Mouse (Mus musculus): ENCODE data around the gene Pfas. TPM values are rescaled to one million over a fixed set of nuclear protein-coding genes. Genes with fewer than 3 reads are reported as not detected.
A peak's percentile ranks its signal among the peaks of the same experiment; 100 is the strongest.

Pfas gene
- total and polyA plus RNA-seq, 3 experiments: 63.5 to 149 (median 130) TPM

DNA sequence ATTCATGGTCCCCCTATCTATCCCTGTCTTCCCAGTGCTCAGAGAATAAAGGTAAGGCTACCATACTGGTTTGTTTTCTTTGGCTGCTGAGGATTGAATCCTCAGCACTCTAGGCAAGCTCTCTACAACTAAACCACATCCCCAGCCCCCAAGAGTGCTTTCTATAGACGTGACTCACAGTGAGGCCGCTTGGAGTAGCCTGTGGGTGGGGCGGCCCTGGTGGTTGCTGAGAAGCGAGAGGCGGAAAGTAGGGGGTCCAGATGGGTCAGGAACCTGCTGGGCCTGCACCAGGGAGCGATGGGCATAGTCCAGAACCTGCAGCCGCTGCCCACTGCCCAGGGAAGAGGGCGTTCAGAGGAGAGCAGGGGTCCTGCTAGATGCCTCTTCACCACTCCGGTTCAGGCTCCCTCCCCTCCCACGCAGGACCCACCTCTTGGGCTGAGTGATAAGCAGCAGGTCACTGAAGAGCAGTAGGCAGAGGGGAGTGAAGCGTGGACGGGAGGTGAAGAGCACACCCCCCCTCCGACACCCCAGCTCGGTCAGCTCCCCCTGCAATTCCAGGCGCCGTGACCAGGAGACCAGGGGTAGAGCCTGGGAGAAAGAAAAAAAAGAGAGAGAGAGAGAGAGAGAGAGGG, 61.3 kb downstream of the Pfas start:
- TF ChIP-seq ELF1 (IDR thresholded peaks at IDR 0.05; ENCODE audit: low read depth, low read length): no peak
- no peak for TF ChIP-seq TBP (IDR thresholded peaks at IDR 0.05; ENCODE audit: low read depth, low read length)
- no peak for TF ChIP-seq ZNF384 (IDR thresholded peaks at IDR 0.05; ENCODE audit: low read depth, low read length)
- no peak for TF ChIP-seq POLR2AphosphoS5 (IDR thresholded peaks at IDR 0.05; ENCODE audit: borderline replicate concordance, low read depth, low read length)
- no peak for TF ChIP-seq EP300 (IDR thresholded peaks at IDR 0.05; ENCODE audit: low read depth in 1 of 2, low read length in 2 of 2)
- no peak for TF ChIP-seq ETS1 (IDR thresholded peaks at IDR 0.05; ENCODE audit: low read depth, low read length)
- TF ChIP-seq CHD2 (IDR thresholded peaks at IDR 0.05; ENCODE audit: low read length): no peak
- TF ChIP-seq USF2 (IDR thresholded peaks at IDR 0.05; ENCODE audit: borderline replicate concordance in 1 of 2, insufficient read depth in 1 of 2, low read depth in 1 of 2, low read length in 2 of 2): no peak
- no peak for TF ChIP-seq SMC3 (IDR thresholded peaks at IDR 0.05; ENCODE audit: low read depth, low read length)
- no peak for TF ChIP-seq BHLHE40 (IDR thresholded peaks at IDR 0.05; ENCODE audit: borderline replicate concordance, low read depth, low read length)
- TF ChIP-seq MXI1 (IDR thresholded peaks at IDR 0.05; ENCODE audit: low read depth, low read length): no peak
- no peak for TF ChIP-seq JUND (IDR thresholded peaks at IDR 0.05; ENCODE audit: low read depth, low read length)
- Histone ChIP-seq H3K4me3 (ENCODE audit: control insufficient read depth in 1 of 2, insufficient read depth in 1 of 2, low read depth in 2 of 2, low read length in 2 of 2) (peak overlapping the region in 1 of 2 experiments; percentile 40; a peak in 2 of 4 replicates), H3K27me3 (ENCODE audit: control insufficient read depth in 1 of 2, insufficient read depth in 2 of 2, low read length in 2 of 2) (peaks cover 3 to 5% of the 10 kb centered on the region in 2 experiments), H3K79me2 (ENCODE audit: control insufficient read depth, insufficient read depth, low read length, poor library complexity) (no peaks in the 10 kb centered on the region), H3K9me3 (replicated peaks; ENCODE audit: insufficient read depth, low read length) (no peaks in the 10 kb centered on the region), H3K27ac (ENCODE audit: control insufficient read depth, low read depth, low read length) (no peak overlapping the region), H3K4me1 (ENCODE audit: control insufficient read depth in 1 of 2, insufficient read depth in 2 of 2, low read length in 2 of 2) (peaks cover 0 to 4% of the 10 kb centered on the region in 2 experiments; a peak in 2 of 4 replicates), H3K9ac (ENCODE audit: control insufficient read depth, low read depth, low read length, poor library complexity, severe bottlenecking) (peak overlapping the region; percentile 43), H3K36me3 (ENCODE audit: control insufficient read depth in 1 of 2, insufficient read depth in 2 of 2, low read length in 2 of 2) (no peaks in the 10 kb centered on the region; a peak in 1 of 4 replicates)
- DNase-seq (ENCODE audit: low read depth, low spot score): peak; percentile 59

DNA sequence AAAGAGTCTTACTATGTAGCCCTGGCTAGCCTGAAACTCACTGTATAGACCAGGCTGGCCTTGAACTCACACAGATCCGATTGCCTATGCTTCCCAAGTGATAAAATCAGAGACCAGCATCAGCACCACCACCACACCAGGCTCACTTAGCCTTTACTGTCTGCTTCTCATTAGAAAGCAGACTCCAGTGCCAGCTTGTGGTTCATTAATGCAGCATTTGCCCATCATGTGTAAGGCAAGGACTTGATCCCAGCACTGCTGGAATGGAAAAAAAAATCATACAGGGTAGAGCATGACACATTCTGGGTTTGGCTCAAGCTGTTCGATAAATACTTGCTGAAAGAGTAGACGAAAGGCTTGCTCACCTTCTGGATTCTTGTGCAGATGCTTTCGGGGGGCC, 62.3 kb downstream of the Pfas start:
- Histone ChIP-seq H3K36me3 (ENCODE audit: control insufficient read depth in 1 of 2, insufficient read depth in 2 of 2, low read length in 2 of 2) (no peaks in the 10 kb centered on the region; a peak in 1 of 4 replicates), H3K9ac (ENCODE audit: control insufficient read depth, low read depth, low read length, poor library complexity, severe bottlenecking) (no peak overlapping the region), H3K9me3 (replicated peaks; ENCODE audit: insufficient read depth, low read length) (no peaks in the 10 kb centered on the region), H3K79me2 (ENCODE audit: control insufficient read depth, insufficient read depth, low read length, poor library complexity) (no peaks in the 10 kb centered on the region), H3K4me3 (ENCODE audit: control insufficient read depth in 1 of 2, insufficient read depth in 1 of 2, low read depth in 2 of 2, low read length in 2 of 2) (no peak overlapping the region), H3K27me3 (ENCODE audit: control insufficient read depth in 1 of 2, insufficient read depth in 2 of 2, low read length in 2 of 2) (peaks cover 1 to 2% of the 10 kb centered on the region in 2 experiments), H3K4me1 (ENCODE audit: control insufficient read depth in 1 of 2, insufficient read depth in 2 of 2, low read length in 2 of 2) (peaks cover 0 to 4% of the 10 kb centered on the region in 2 experiments; a peak in 2 of 4 replicates), H3K27ac (ENCODE audit: control insufficient read depth, low read depth, low read length) (no peak overlapping the region)
- TF ChIP-seq ZNF384 (IDR thresholded peaks at IDR 0.05; ENCODE audit: low read depth, low read length): no peak
- no peak for TF ChIP-seq E2F4 (IDR thresholded peaks at IDR 0.05; ENCODE audit: borderline replicate concordance, low read depth, low read length)
- no peak for TF ChIP-seq CHD2 (IDR thresholded peaks at IDR 0.05; ENCODE audit: low read length)
- no peak for TF ChIP-seq MXI1 (IDR thresholded peaks at IDR 0.05; ENCODE audit: low read depth, low read length)
- no peak for TF ChIP-seq MAX (IDR thresholded peaks at IDR 0.05; ENCODE audit: low read length)
- no peak for TF ChIP-seq TAL1 (IDR thresholded peaks at IDR 0.05; ENCODE audit: low read length)
- TF ChIP-seq HCFC1 (IDR thresholded peaks at IDR 0.05; ENCODE audit: low read depth, low read length): no peak
- no peak for TF ChIP-seq RCOR1 (IDR thresholded peaks at IDR 0.05; ENCODE audit: low read depth, low read length)
- TF ChIP-seq KAT2A (conservative IDR thresholded peaks at IDR 0.05; ENCODE audit: low read depth, low read length): no peak
- no peak for TF ChIP-seq NRF1 (IDR thresholded peaks at IDR 0.05; ENCODE audit: insufficient read depth, low read depth, low read length, poor library complexity, severe bottlenecking)
- no peak for DNase-seq (ENCODE audit: low read depth, low spot score)

Measured in MEL (cell line).